Mouse (Mus musculus) embryonic facial prominence, embryonic 13.5 days (tissue): Measurements from ENCODE around the gene Cirbp. TPM values are rescaled to one million over a fixed set of nuclear protein-coding genes. Genes with fewer than 3 reads are reported as not detected.

Experiments
- ATAC-seq: fragments of 200-750 bp; cut with Nextera tagmentation; 2 replicates; pipeline ENCODE4 v1.8.0; 2017; ENCODE audit warnings: low read depth; ENCODE audit not compliant: insufficient number of reproducible peaks, insufficient read depth, low FRiP score, low TSS enrichment
- H3K27ac ChIP-seq: fragments of 300-500 bp; sonication (generic); 2 replicates; pipeline ENCODE4 v1.5.1; 2015; ENCODE audit warnings: moderate library complexity, mild to moderate bottlenecking, inconsistent platforms
- H3K27me3 ChIP-seq: fragments of 300-500 bp; sonication (generic); 2 replicates; pipeline ENCODE4 v1.6.1; 2015; ENCODE audit warnings: mild to moderate bottlenecking, inconsistent platforms
- H3K36me3 ChIP-seq: fragments of 300-500 bp; sonication (generic); 2 replicates; pipeline ENCODE4 v1.6.1; 2015; ENCODE audit warnings: mild to moderate bottlenecking, inconsistent platforms
- H3K4me1 ChIP-seq: fragments of 300-500 bp; sonication (generic); 2 replicates; pipeline ENCODE4 v1.6.1; 2015; ENCODE audit warnings: inconsistent platforms
- H3K4me2 ChIP-seq: fragments of 300-500 bp; sonication (generic); 2 replicates; pipeline ENCODE4 v1.6.1; 2015; ENCODE audit warnings: moderate library complexity, mild to moderate bottlenecking, inconsistent platforms
- H3K4me3 ChIP-seq: fragments of 300-500 bp; sonication (generic); 2 replicates; pipeline ENCODE4 v1.5.1; 2015; ENCODE audit warnings: mild to moderate bottlenecking, inconsistent platforms
- H3K9ac ChIP-seq: fragments of 300-500 bp; sonication (generic); 2 replicates; pipeline ENCODE4 v1.6.1; 2015; ENCODE audit warnings: mild to moderate bottlenecking, inconsistent platforms
- H3K9me3 ChIP-seq: fragments of 300-500 bp; sonication (generic); 2 replicates; pipeline ENCODE4 v1.6.1; 2016; ENCODE audit warnings: inconsistent platforms
- WGBS: fragments of 180-500 bp; shearing (Covaris S2); methylation state at CpG from one replicate; pipeline ENCODE4 v1.1.7; 2015; ENCODE audit warnings: mixed read lengths; 5-methylcytosine and 5-hydroxymethylcytosine counted together
- polyA plus RNA-seq: library from polyadenylated mRNA; unstranded; fragments of >200 nt; fragmentation: Nextera tagmentation; extraction: Ambion mirVana; gene quantifications from 2 replicates; pipeline ENCODE4 v1.2.1, GENCODE M21; 2015

Gene Cirbp
- polyA plus RNA-seq, 1 experiment from 2014 or later = 162 TPM

DNA sequence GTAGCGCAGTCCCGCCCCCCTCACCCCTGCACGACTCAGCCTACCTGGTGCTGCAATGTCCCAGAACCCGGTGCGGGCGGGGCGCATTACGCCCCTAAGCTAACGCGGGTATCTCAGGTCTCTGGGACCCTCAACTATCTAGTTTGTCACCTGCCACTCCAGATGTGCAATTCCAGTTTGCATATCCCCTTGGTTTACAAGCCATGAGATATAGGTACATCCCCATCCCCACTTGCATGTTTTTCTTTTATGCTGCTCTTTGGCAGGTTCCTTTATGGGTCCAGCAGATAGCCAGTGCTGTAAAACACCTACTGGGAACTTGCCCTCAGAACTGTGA lies 26.4 kb upstream of the Cirbp start:
- Histone ChIP-seq H3K27me3 (peaks cover 35% of the 10 kb centered on the region), H3K4me1 (peaks cover 52% of the 10 kb centered on the region), H3K9ac (peak overlapping the region; percentile 85), H3K4me2 (peak overlapping the region; percentile 99), H3K4me3 (peak overlapping the region; percentile 70), H3K27ac (no peak overlapping the region; the same call in 1 of the 2 replicates), H3K36me3 (peaks cover 21% of the 10 kb centered on the region), H3K9me3 (no peaks in the 10 kb centered on the region)
- WGBS = under 1% methylated on average over 9 of the region's 10 CpGs
- no peak for ATAC-seq

DNA sequence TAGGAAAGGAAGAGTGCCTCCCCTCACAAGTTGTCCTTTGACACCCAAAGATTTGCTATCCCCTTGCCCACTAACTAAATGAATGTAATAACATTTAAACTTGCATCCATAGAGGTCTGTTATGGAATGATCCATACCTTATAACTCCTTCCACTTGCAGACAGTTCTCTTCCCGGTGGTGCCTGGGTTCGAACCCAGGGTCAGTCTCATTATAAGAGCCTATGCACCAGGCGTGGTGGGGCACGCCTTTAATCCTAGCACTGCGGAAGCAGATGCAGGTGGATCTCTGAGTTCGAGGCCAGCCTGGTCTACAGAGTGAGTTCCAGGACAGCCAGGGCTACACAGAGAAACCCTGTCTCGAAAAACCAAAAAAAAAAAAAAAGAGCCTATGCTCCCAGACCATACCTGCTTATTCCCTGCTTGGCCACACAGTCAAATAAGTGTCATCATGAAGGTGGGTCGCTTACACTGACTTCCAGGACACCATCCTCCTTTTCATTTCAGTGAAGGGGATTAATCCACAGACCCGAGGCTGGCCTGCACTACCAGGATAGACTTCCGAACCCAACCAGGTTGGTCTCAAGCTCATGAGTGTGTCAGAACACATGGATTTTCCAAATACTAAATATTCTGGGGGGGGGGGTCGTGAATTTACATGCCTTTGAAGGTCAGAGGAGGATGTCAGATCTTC lies 25.7 kb upstream of the Cirbp start:
- peak overlapping the region; percentile 70 for H3K4me3 ChIP-seq
- 73% methylated on average over 11 of the region's 11 CpGs for WGBS
- H3K9me3 ChIP-seq = no peaks in the 10 kb centered on the region
- H3K9ac ChIP-seq = no peak overlapping the region
- H3K4me1 ChIP-seq = peaks cover 56% of the 10 kb centered on the region
- H3K36me3 ChIP-seq = peaks cover 21% of the 10 kb centered on the region
- H3K4me2 ChIP-seq = peak overlapping the region; percentile 99; the same call in 1 of the 2 replicates
- H3K27me3 ChIP-seq = peaks cover 31% of the 10 kb centered on the region
- H3K27ac ChIP-seq = 0 out of 2 replicates have a peak overlapping the region, but pooled peaks have one; percentile 81
- no peak for ATAC-seq

DNA sequence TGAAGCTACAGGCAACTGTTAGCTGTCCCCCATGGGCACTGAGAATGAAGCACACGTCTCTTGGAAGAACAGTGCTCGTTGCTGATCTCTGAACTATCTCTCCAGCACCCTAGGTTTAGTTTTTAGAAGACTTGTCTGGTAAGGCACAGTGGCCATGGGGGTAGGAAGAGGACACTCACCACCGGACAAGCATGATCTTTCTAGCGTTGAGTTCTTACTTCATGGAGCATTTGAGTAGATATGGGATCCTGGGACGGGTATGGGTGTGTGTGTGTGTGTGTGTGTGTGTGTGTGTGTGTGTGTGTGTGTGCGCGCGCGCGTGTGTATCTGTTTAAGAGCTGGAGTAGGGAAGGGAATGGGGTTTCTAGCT lies 25.1 kb upstream of the Cirbp start, which contains the start of gene Cbarp:
Gene Cbarp, minus strand, starts transcription at position 170 of the 370 bp plus-strand sequence.
- H3K27ac ChIP-seq = peak within 1 kb of the TSS; percentile 81
- H3K4me3 ChIP-seq = peak within 1 kb of the TSS; percentile 70
- peaks cover 61% of the 10 kb centered on the region for H3K4me1 ChIP-seq
- ATAC-seq = no peak
- peak within 1 kb of the TSS; percentile 85 for H3K9ac ChIP-seq
- no peaks in the 10 kb centered on the region for H3K9me3 ChIP-seq
- peak within 1 kb of the TSS; percentile 99 for H3K4me2 ChIP-seq
- peaks cover 24% of the 10 kb centered on the region for H3K36me3 ChIP-seq
- 75% methylated on average over 10 of the region's 10 CpGs for WGBS
- peaks cover 27% of the 10 kb centered on the region for H3K27me3 ChIP-seq

DNA sequence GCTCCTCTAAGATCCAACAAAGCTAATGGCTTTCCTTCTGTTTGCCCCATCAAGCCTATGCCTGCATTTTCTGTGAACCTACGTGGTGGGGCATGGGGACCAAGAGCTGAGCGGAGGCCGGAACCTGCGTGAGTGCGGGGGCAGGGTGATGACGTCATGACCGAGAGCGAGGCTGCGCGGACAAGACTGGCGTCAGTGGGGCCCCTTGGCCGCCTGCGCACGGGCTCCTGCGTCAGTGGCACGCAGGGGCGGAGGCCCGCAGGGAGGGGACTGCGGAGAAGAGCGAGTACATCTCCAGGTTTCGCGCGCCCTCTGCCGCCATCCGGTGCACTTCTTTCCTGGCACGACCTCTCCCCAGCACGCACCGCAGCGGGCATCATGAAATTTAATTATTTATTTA lies 24.5 kb upstream of the Cirbp start:
- Histone ChIP-seq H3K9ac (peak overlapping the region; percentile 41; the same call in 1 of the 2 replicates), H3K4me3 (peak overlapping the region; percentile 70), H3K9me3 (no peaks in the 10 kb centered on the region), H3K27me3 (peaks cover 21% of the 10 kb centered on the region), H3K27ac (peak overlapping the region; percentile 81), H3K36me3 (peaks cover 30% of the 10 kb centered on the region), H3K4me2 (peak overlapping the region; percentile 92), H3K4me1 (peaks cover 66% of the 10 kb centered on the region)
- under 1% methylated on average over 29 of the region's 29 CpGs for WGBS
- peak; percentile 66 for ATAC-seq

DNA sequence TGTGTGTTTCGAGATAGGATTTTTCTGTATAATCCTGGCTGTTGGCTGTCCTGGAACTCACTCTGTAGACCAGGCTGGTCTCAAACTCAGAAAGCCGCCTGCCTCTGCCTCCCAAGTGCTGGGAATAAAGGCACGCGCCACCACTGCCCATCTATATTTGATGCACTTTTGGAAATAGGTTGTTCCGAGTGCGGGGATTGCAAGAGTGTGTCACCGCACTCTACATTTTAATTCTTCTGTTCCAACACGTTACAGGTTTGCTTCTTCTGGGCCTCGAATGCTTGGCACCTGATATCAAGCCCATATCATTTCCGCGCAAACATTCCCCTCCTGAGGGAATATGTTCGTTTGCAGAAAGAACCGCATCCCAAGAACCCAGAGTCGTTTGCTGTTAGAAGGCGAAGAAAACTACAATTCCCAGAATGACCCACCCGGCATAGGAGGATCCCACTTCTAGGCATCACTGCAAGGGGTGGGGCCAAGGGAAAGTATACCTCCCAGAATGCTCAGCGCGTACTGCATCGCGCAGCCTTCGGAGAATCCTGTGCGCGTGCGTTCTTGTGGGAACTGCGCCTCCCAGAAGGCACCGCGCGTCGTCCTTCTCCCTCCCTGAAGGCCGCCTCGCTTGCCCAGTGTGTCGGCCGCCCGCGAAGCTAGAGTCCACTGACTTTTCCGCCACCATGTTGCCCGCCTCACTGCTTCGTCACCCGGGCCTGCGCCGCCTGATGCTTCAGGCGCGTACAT lies 23.8 kb upstream of the Cirbp start:
- Histone ChIP-seq H3K4me2 (peak overlapping the region; percentile 92), H3K4me3 (peak overlapping the region; percentile 70), H3K9me3 (no peaks in the 10 kb centered on the region), H3K4me1 (peaks cover 65% of the 10 kb centered on the region), H3K27ac (peak overlapping the region; percentile 81), H3K36me3 (peaks cover 37% of the 10 kb centered on the region), H3K27me3 (peaks cover 14% of the 10 kb centered on the region), H3K9ac (peak overlapping the region; percentile 91)
- under 1% methylated on average over 43 of the region's 43 CpGs for WGBS
- peak; percentile 84 for ATAC-seq

DNA sequence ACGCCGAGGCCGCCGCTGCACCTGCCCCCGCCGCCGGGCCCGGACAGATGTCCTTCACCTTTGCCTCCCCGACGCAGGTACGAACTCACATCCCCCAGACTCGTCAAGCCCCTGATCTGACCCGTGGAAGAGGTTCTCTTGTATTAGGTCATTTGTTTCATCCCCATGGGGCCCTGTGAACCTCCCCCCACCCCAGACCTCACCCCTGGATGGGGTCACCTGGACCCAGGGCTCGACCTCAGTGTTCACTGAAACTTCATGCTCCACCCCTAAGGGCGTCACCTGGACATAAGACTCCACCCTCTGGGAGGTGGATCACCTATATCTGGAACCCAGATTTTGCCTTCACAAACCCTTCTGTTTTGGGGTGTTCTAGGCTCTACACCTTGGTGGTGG lies 23.3 kb upstream of the Cirbp start:
- peak overlapping the region; percentile 92 for H3K4me2 ChIP-seq
- H3K27me3 ChIP-seq = peaks cover 8% of the 10 kb centered on the region
- peak overlapping the region; percentile 69 for H3K27ac ChIP-seq
- peak overlapping the region; percentile 70 for H3K4me3 ChIP-seq
- no peaks in the 10 kb centered on the region for H3K9me3 ChIP-seq
- peaks cover 63% of the 10 kb centered on the region for H3K4me1 ChIP-seq
- 0% methylated on average over 15 of the region's 15 CpGs for WGBS
- peak overlapping the region; percentile 91 for H3K9ac ChIP-seq
- no peak for ATAC-seq
- H3K36me3 ChIP-seq = peaks cover 39% of the 10 kb centered on the region

DNA sequence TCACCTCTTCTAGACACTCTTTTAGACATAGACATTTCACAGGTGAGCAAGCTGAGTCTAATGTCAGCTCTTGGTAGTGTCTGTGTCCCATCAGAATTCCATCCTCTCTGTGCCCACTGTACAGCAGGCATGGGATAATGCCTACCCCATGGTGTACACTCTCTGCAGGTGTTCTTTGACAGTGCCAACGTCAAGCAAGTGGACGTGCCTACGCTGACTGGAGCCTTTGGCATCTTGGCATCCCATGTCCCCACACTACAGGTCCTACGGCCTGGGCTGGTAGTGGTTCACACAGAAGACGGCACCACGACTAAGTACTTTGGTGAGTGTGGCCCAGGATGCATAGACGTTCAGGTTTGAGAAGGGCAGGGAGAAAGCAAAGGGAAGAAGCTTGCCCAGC lies 22.1 kb upstream of the Cirbp start:
- ATAC-seq = no peak
- peak overlapping the region; percentile 3; the same call in 1 of the 2 replicates for H3K4me3 ChIP-seq
- H3K27me3 ChIP-seq = no peaks in the 10 kb centered on the region
- no peaks in the 10 kb centered on the region for H3K9me3 ChIP-seq
- H3K27ac ChIP-seq = no peak overlapping the region
- peak overlapping the region; percentile 92 for H3K4me2 ChIP-seq
- H3K9ac ChIP-seq = no peak overlapping the region
- 92% methylated on average over 7 of the region's 7 CpGs for WGBS
- H3K36me3 ChIP-seq = peaks cover 39% of the 10 kb centered on the region
- H3K4me1 ChIP-seq = peaks cover 56% of the 10 kb centered on the region

DNA sequence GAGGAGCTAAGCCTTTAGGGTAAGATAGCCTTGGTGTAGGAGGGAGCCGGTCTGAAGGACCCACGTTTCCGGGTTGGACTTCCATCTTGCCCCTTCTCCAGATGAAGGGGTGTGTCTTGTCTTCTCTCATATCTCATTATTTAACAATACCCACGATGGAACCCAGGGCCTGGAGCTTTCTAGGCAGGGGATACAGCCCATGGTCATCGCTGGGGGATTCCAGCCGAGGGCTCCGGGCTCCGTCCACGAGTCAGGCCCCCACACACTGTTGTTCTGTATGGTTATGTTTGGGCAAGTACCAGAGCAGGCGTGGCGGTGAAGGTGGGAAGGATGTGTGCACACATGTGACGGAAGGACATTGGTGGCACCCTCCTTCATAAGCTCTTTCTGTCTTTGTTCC lies 21.6 kb upstream of the Cirbp start:
- Histone ChIP-seq H3K4me1 (peaks cover 54% of the 10 kb centered on the region), H3K4me3 (0 out of 2 replicates have a peak overlapping the region, but pooled peaks have one; percentile 4), H3K36me3 (peaks cover 39% of the 10 kb centered on the region), H3K9me3 (no peaks in the 10 kb centered on the region), H3K4me2 (no peak overlapping the region), H3K9ac (no peak overlapping the region; the same call in 1 of the 2 replicates), H3K27ac (no peak overlapping the region), H3K27me3 (no peaks in the 10 kb centered on the region)
- no peak for ATAC-seq
- 95% methylated on average over 12 of the region's 12 CpGs for WGBS

DNA sequence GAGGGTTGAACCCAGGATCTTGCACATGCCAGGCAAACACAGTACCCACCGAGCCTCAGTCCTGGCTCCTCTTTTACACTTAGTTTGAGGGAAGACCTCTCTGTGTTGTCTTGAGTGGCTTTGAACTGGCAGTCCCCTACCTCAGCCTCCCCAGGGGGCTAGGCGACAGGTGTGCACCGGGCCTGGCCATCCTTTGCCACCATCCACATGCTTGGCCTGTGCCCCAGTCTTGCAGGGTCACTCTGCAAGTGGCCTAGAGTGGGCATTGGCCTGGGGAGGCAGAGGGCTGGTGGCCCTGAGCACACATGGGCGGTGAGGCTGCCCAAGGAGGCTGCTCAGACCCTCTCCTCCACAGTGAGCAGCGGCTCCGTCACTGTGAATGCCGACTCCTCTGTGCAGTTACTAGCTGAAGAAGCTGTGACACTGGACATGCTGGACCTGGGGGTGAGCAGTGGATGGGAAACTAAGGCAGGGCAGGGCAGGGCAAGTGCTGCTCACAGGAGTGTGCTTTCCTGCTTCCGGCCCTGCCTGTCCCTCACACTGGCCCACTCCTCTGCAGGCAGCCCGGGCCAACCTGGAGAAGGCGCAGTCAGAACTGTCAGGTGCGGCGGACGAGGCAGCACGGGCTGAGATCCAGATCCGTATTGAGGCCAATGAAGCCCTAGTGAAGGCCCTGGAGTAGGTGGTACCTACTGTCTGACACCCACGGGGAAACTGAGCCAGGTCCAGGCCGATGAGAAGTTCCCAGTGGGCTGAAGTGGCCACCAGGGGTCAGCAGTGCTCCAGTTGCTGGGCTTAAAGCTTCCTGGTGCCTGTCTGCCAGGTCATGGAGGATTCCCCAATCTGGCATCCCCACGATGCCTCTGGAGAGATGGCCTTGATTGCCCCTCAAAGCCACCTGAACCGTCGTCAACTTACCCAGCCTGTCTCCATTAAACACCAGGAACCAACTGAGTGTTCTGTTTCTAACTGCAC lies 20.6 kb upstream of the Cirbp start:
- Histone ChIP-seq H3K4me2 (no peak overlapping the region), H3K27ac (peak overlapping the region; percentile 28; the same call in 1 of the 2 replicates), H3K9ac (peak overlapping the region; percentile 37), H3K36me3 (peaks cover 42% of the 10 kb centered on the region), H3K4me3 (0 out of 2 replicates have a peak overlapping the region, but pooled peaks have one; percentile 0), H3K9me3 (no peaks in the 10 kb centered on the region), H3K4me1 (peaks cover 51% of the 10 kb centered on the region), H3K27me3 (no peaks in the 10 kb centered on the region)
- 71% methylated on average over 20 of the region's 20 CpGs for whole genome bisulfite sequencing
- ATAC-seq = no peak

DNA sequence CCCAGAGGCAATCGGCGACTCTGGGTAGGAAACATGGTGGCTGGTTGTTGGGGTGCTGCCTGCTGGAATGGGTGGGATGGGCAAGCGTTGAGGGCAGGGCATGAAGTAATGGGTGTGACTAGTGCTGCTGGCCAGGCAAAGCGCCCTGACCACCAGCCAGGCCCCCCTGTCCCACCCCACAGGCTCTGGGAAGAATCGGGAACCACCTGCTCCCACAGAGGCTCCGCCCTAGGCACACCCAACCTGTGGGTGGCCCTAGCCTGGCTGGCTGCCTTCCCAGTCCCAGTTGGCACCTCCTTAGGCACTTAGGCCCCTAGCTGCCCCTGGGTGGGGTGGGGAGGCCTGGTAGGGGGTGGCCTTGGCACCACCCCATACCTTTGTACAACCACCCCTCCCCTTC lies 19.9 kb upstream of the Cirbp start:
- peaks cover 48% of the 10 kb centered on the region for H3K4me1 ChIP-seq
- no peaks in the 10 kb centered on the region for H3K27me3 ChIP-seq
- ATAC-seq = no peak
- H3K27ac ChIP-seq = no peak overlapping the region; the same call in 1 of the 2 replicates
- 87% methylated on average over 6 of the region's 6 CpGs for WGBS
- H3K4me2 ChIP-seq = no peak overlapping the region
- peaks cover 43% of the 10 kb centered on the region for H3K36me3 ChIP-seq
- peak overlapping the region; percentile 37 for H3K9ac ChIP-seq
- H3K4me3 ChIP-seq = no peak overlapping the region
- H3K9me3 ChIP-seq = no peaks in the 10 kb centered on the region

DNA sequence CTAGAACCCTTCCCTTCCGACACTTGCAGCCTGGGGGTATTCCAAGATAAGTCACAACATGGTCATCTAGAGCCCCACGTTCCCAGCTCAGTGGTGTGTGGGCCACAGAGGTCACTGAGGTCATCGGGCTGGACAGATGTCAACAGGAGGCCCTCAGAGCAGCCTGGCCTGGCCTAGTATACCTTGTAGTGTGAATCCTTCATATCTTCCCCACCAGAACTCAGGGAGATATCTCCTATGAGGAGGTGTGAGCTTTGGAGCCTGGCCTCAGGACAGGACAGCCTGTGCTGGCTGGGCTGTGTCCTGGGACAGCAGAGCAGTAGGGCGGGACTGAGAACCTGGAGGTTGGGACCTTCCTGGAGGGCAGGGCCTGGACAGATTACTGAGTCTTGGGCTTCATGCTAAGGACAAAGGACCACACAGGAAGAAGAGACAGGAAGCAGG lies 19.2 kb upstream of the Cirbp start:
- peaks cover 49% of the 10 kb centered on the region for H3K36me3 ChIP-seq
- H3K4me3 ChIP-seq = peak overlapping the region; percentile 4; the same call in 1 of the 2 replicates
- 0 out of 2 replicates have a peak overlapping the region, but pooled peaks have one; percentile 2 for H3K4me2 ChIP-seq
- ATAC-seq = no peak
- peak overlapping the region; percentile 100; the same call in 1 of the 2 replicates for H3K27ac ChIP-seq
- H3K9me3 ChIP-seq = no peaks in the 10 kb centered on the region
- no peaks in the 10 kb centered on the region for H3K27me3 ChIP-seq
- WGBS = 63% methylated on average over 4 of the region's 4 CpGs
- H3K9ac ChIP-seq = peak overlapping the region; percentile 96; the same call in 1 of the 2 replicates
- peaks cover 43% of the 10 kb centered on the region for H3K4me1 ChIP-seq
